Mouse (Mus musculus) hindbrain, embryonic 14.5 days (tissue): ENCODE measurements around the gene Dedd2. TPM values are rescaled to one million over a fixed set of nuclear protein-coding genes. Genes with fewer than 3 reads are reported as not detected.

ENCODE experiments used
- ATAC-seq: fragments of 200-750 bp; cut with Nextera tagmentation; 2 replicates; pipeline ENCODE4 v1.8.0; 2017; ENCODE audit warnings: moderate number of reproducible peaks, mild to moderate bottlenecking, moderate TSS enrichment, moderate library complexity; ENCODE audit not compliant: low FRiP score
- DNase-seq: peaks from one replicate; pipeline ENCODE4 v3.0.0-alpha.2; 2015; ENCODE audit warnings: low spot score
- H3K27ac ChIP-seq: fragments of 300-500 bp; sonication (generic); 2 replicates; pipeline ENCODE4 v1.5.1; 2014; ENCODE audit warnings: mild to moderate bottlenecking, moderate library complexity
- H3K27me3 ChIP-seq: fragments of 300-500 bp; sonication (generic); 2 replicates; pipeline ENCODE4 v1.6.1; 2014; ENCODE audit warnings: mild to moderate bottlenecking, low read length, mixed read lengths; ENCODE audit not compliant: control insufficient read depth, insufficient read depth
- H3K36me3 ChIP-seq: fragments of 300-500 bp; sonication (generic); replicated peaks from 2 replicates; pipeline ENCODE4 v1.6.1; 2014; ENCODE audit not compliant: control insufficient read depth, insufficient read depth
- H3K4me1 ChIP-seq: fragments of 300-500 bp; sonication (generic); replicated peaks from 2 replicates; pipeline ENCODE4 v1.6.1; 2014; ENCODE audit warnings: antibody characterized with exemption, low read length, mixed read lengths; ENCODE audit not compliant: control insufficient read depth, insufficient read depth
- H3K4me2 ChIP-seq: fragments of 300-500 bp; sonication (generic); replicated peaks from 2 replicates; pipeline ENCODE4 v1.6.1; 2014; ENCODE audit warnings: mild to moderate bottlenecking, moderate library complexity
- H3K4me3 ChIP-seq: fragments of 300-500 bp; sonication (generic); replicated peaks from 2 replicates; pipeline ENCODE4 v1.5.1; 2014; ENCODE audit warnings: mild to moderate bottlenecking, low read length
- H3K9ac ChIP-seq: fragments of 300-500 bp; sonication (generic); 2 replicates; pipeline ENCODE4 v1.6.1; 2014
- H3K9me3 ChIP-seq: fragments of 300-500 bp; sonication (generic); 2 replicates; pipeline ENCODE4 v1.6.1; 2016; ENCODE audit warnings: low read length; ENCODE audit not compliant: control insufficient read depth
- WGBS: fragments of 180-500 bp; shearing (Covaris S2); extraction: QIAGEN DNeasy Blood & Tissue Kit; methylation state at CpG from one replicate; pipeline ENCODE4 v1.1.7; 2014; 5-methylcytosine and 5-hydroxymethylcytosine counted together
- polyA plus RNA-seq: library from polyadenylated mRNA; unstranded; fragments of >200 nt; fragmentation: Nextera tagmentation; extraction: Ambion mirVana; gene quantifications from 2 replicates; pipeline ENCODE4 v1.2.1, GENCODE M21; 2014

Gene Dedd2
- polyA plus RNA-seq, 1 experiment from 2014 or later, result 13.8 TPM

- H3K27me3 ChIP-seq, result no peaks in the 10 kb centered on the region
- ATAC-seq, result no peak
- DNase-seq, result no peak
- 88% methylated on average over 10 of the region's 10 CpGs for WGBS
- H3K4me1 ChIP-seq, result peaks cover 30% of the 10 kb centered on the region
- peak overlapping the region; percentile 94 for H3K4me2 ChIP-seq
- peak overlapping the region; percentile 81 for H3K4me3 ChIP-seq
- H3K9me3 ChIP-seq, result no peaks in the 10 kb centered on the region
- peaks cover 40% of the 10 kb centered on the region for H3K36me3 ChIP-seq
- no peak overlapping the region for H3K27ac ChIP-seq
- no peak overlapping the region; the same call in 1 of the 2 replicates for H3K9ac ChIP-seq
These were observed 2.0 kb upstream of the Dedd2 start for GRCm38 (mm10) chr7:25222275-25222967.

DNA sequence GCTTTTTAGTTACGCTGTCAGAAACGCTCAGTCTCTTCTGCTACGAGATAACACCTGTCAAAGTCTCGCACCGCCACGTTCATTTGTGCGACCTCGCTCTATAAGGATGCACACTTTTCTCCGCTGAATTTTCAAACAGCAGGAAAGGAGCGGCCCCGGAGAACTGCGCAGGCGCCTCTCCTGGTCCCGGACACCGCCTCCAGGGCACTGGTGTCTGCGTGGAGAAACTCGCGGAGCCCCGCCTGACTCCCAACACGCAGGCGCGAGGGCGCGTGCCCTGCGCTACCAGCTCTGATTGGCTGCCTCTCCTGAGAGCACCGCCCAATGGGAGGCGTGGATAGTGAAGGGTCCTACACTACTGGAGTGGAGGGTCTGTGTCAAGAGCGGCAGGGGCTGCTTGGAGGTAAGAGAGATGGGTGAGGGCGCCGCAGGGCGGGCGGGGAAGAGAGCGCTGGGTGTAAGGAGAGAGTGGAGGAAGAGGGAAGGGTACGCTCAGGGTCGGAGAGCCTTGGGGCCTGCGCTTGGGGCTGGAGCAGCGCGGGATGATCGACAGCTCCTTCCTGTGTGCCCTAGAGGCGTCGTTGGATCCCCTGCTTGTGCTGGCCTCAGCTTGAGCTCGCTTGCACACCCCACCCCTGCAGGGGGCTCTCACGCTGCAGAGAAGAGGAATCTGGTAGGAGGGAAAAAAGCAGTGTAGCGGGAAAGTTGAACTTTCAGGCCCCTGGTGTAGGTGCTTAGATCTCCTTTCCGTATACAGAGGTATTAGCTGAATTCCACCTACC is 878 bp upstream of the Dedd2 start, which contains the start of gene Zfp526:
Zfp526 (plus strand) TSS at position 324 of the 782 bp plus-strand sequence.
- peak within 1 kb of the TSS; percentile 80 for H3K27ac ChIP-seq
- ATAC-seq (peak; percentile 96), DNase-seq (peak; percentile 98)
- H3K4me2 ChIP-seq, result peak within 1 kb of the TSS; percentile 94
- H3K27me3 ChIP-seq, result no peaks in the 10 kb centered on the region
- under 1% methylated on average over 42 of the region's 45 CpGs for WGBS
- peak within 1 kb of the TSS; percentile 81 for H3K4me3 ChIP-seq
- H3K9me3 ChIP-seq, result no peaks in the 10 kb centered on the region
- peaks cover 30% of the 10 kb centered on the region for H3K4me1 ChIP-seq
- H3K9ac ChIP-seq, result peak within 1 kb of the TSS; percentile 77
- peaks cover 37% of the 10 kb centered on the region for H3K36me3 ChIP-seq

DNA sequence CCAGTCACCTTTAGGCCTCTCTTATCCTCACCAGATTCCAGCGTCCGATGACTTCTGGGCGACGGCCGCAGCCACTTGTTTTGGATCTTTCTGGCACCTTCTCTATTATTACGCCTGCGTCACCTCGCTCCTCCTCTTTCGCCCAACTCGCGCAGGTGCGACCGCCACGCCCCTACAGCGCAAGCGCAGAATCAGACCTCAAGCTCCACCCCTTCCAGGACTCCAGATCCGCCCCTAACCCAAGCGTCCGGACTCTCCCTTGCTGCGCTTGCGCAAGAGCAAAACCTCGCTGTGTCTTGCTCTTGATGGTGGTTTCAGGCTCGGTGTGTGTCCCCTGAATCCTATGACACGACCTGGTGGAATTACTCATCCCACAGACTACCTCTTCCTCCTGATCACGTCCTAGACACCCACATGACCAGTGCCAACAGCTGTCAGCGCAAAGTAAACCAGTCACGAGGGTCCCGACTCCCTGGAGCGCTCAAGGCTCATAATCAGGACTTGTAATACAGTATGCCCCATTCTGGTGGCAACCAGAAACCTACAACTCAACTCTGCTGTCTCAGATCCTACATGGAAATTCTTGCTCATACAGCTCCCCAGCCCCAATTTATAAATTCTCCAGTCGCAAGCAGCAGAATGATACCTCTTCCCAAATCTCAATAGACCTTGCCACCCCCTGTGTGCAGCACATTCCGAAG is 509 bp downstream of the Dedd2 start:
- Histone ChIP-seq H3K27me3 (no peaks in the 10 kb centered on the region), H3K4me3 (peak overlapping the region; percentile 81), H3K36me3 (peaks cover 36% of the 10 kb centered on the region; the same call in 1 of the 2 replicates), H3K9me3 (no peaks in the 10 kb centered on the region), H3K4me1 (peaks cover 30% of the 10 kb centered on the region), H3K4me2 (peak overlapping the region; percentile 94), H3K27ac (peak overlapping the region; percentile 78), H3K9ac (peak overlapping the region; percentile 77)
- DNase-seq (peak; percentile 95), ATAC-seq (peak; percentile 67)
- WGBS, result 4% methylated on average over 31 of the region's 31 CpGs

DNA sequence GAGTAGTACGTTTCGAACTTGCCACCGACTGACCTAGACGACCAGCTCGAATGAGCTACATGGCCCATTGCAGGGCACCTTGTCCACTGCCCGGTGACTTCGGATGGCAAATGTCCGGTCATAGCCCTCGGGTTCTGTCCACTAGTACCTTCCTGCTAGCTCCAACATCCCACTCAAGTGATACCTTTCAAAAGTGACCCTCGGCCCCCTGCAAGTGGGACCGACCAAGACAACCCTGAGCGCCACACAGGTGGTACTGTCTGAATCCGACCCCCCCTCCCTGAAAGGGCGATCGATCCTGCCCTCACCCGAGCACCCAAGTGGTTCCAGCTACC is 1.0 kb downstream of the Dedd2 start:
- Histone ChIP-seq H3K36me3 (peaks cover 35% of the 10 kb centered on the region), H3K9me3 (no peaks in the 10 kb centered on the region), H3K9ac (peak overlapping the region; percentile 77), H3K4me1 (peaks cover 30% of the 10 kb centered on the region), H3K4me2 (peak overlapping the region; percentile 94), H3K27ac (peak overlapping the region; percentile 78), H3K27me3 (no peaks in the 10 kb centered on the region), H3K4me3 (peak overlapping the region; percentile 81)
- peak; percentile 12; the same call in 1 of the 2 replicates for ATAC-seq
- DNase-seq, result no peak
- under 1% methylated on average over 16 of the region's 16 CpGs for WGBS

DNA sequence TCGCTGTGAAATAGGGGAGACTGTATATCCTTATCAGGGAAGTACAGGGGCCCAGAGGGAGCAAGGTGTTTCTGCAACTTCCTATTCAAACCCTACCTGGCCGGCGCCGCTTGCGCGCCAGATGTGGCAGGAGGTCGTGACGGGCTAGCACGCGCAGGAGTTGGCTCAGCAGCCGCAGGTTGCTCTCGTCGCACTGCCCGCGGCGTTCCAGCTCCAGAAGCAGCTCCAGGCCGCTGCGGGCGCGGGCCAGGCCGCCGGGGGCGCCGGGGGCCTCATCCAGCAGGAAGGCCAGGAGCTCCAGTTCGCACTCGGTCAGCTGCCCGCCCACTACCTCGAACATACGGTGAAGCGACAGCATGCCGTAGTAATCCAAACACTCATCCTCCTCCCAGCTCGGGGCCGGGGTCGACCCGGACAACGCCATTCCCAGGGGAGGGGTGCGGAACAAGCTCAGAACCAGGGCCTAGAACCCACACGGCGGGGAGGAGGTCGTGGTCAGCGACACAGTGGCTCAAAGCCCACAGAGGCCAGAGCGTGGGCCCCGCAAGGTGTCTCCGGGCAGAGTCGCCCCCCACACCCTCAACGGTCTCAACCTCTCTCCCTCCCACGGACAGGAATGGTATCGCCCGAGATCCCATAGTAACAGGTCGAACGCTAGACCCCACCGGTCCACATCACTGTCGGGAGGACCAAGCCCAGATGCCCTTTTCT is 1.6 kb downstream of the Dedd2 start:
- Histone ChIP-seq H3K9ac (peak overlapping the region; percentile 77), H3K36me3 (peaks cover 36% of the 10 kb centered on the region), H3K9me3 (no peaks in the 10 kb centered on the region), H3K4me1 (peaks cover 30% of the 10 kb centered on the region), H3K27me3 (no peaks in the 10 kb centered on the region), H3K27ac (peak overlapping the region; percentile 78), H3K4me2 (peak overlapping the region; percentile 94), H3K4me3 (peak overlapping the region; percentile 81)
- ATAC-seq, result 0 out of 2 replicates have a peak, but pooled peaks have one; percentile 15
- WGBS, result under 1% methylated on average over 53 of the region's 53 CpGs
- DNase-seq, result peak; percentile 68

DNA sequence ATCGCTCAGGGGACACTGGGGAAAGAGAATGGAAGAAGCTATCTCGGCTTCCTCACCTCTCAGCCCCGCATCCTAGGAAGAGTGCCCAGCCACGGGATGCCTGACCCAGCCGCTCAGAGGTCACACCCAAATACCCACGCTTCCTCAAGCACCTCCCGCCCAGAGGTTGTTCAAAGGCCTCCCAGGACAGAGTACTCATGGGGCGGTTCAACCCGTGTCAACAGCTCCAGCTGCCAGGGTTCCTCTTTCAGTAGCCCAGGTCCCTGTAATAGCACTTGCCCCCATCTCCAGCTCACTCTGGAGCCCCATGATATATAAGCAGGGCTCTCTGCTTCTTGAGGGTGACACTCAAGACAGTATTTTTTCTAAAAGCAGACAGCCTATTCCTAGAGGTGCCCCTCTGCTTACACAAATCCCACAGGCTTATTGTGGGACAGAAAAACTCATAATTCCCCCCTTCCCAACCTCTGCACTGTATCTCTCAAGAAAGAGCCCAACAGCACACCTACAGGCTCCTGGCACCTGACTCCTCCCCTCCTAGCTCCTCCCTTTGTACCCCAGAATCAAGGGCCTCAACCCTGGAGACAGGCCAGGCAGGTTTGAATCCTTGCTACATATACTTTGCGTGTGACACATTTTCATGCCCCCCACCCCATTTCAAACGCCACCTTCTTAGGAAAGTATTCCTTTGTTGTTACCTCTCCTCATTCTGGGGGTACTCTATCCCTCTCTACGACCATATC is 2.6 kb downstream of the Dedd2 start:
- Histone ChIP-seq H3K9ac (0 out of 2 replicates have a peak overlapping the region, but pooled peaks have one; percentile 77), H3K36me3 (peaks cover 43% of the 10 kb centered on the region), H3K4me1 (peaks cover 30% of the 10 kb centered on the region), H3K4me3 (peak overlapping the region; percentile 81; the same call in 1 of the 2 replicates), H3K9me3 (no peaks in the 10 kb centered on the region), H3K27ac (no peak overlapping the region), H3K4me2 (peak overlapping the region; percentile 94), H3K27me3 (no peaks in the 10 kb centered on the region)
- DNase-seq, result no peak
- 77% methylated on average over 12 of the region's 12 CpGs for WGBS
- no peak for ATAC-seq

GRCm38 (mm10) chr7:25214172-25214571 is 6.2 kb downstream of the Dedd2 start:
- peaks cover 76% of the 10 kb centered on the region for H3K36me3 ChIP-seq
- no peak overlapping the region for H3K4me2 ChIP-seq
- ATAC-seq (no peak), DNase-seq (no peak)
- peaks cover 9% of the 10 kb centered on the region for H3K4me1 ChIP-seq
- no peaks in the 10 kb centered on the region for H3K9me3 ChIP-seq
- H3K4me3 ChIP-seq, result no peak overlapping the region
- H3K27me3 ChIP-seq, result no peaks in the 10 kb centered on the region
- WGBS, result 89% methylated on average over 2 of the region's 2 CpGs
- H3K27ac ChIP-seq, result no peak overlapping the region
- no peak overlapping the region for H3K9ac ChIP-seq

GRCm38 (mm10) chr7:25213099-25213498 is 7.3 kb downstream of the Dedd2 start:
- peaks cover under 1% of the 10 kb centered on the region; the same call in 1 of the 2 replicates for H3K4me1 ChIP-seq
- H3K4me3 ChIP-seq, result no peak overlapping the region
- peaks cover 87% of the 10 kb centered on the region for H3K36me3 ChIP-seq
- H3K27me3 ChIP-seq, result no peaks in the 10 kb centered on the region
- H3K9me3 ChIP-seq, result no peaks in the 10 kb centered on the region
- no peak overlapping the region for H3K4me2 ChIP-seq
- H3K27ac ChIP-seq, result no peak overlapping the region
- H3K9ac ChIP-seq, result no peak overlapping the region
- no peak for DNase-seq
- ATAC-seq, result no peak
- 88% methylated on average over 3 of the region's 3 CpGs for WGBS
